Mouse (Mus musculus) ES-Bruce4 (cell line): ENCODE results near the gene Sgce.

Source experiments
- CTCF ChIP-seq: IDR thresholded peaks from one replicate; pipeline ENCODE4 v1.8.1; 2011; ENCODE audit warnings: low read depth, low read length
- POLR2A ChIP-seq: IDR thresholded peaks from one replicate; pipeline ENCODE4 v1.8.1; 2011; ENCODE audit warnings: low read length; ENCODE audit not compliant: insufficient read depth

- no peak for TF ChIP-seq CTCF
- TF ChIP-seq POLR2A: no peak
Observed at GRCm38 (mm10) chr6:4723998-4724757, 22.8 kb downstream of the Sgce start.
